Mouse (Mus musculus): ENCODE data around the gene Stag3. TPM values are rescaled to one million over a fixed set of nuclear protein-coding genes. Genes with fewer than 3 reads are reported as not detected.

The Stag3 gene
- polyA plus RNA-seq, 1 experiment = not detected

- Histone ChIP-seq H3K4me3 (ENCODE audit: insufficient read depth, low read depth, low read length) (no peak overlapping the region), H3K27ac (ENCODE audit: insufficient read depth, low read depth, low read length) (no peak overlapping the region), H3K4me1 (ENCODE audit: control insufficient read depth, insufficient read depth, low read length) (peaks cover 16% of the 10 kb centered on the region)
- TF ChIP-seq CTCF (IDR thresholded peaks at IDR 0.05; ENCODE audit: insufficient read depth, low read depth, low read length) (no peak), POLR2A (IDR thresholded peaks at IDR 0.05; ENCODE audit: insufficient read depth, low read depth, low read length) (no peak)
- 28% methylated on average over 41 of the region's 41 CpGs for WGBS
These were observed 4.6 kb upstream of the Stag3 start for GRCm38 (mm10) chr5:138275216-138276050.

- no peak overlapping the region for H3K4me3 ChIP-seq (ENCODE audit: insufficient read depth, low read depth, low read length)
These were observed 2.0 kb upstream of the Stag3 start for GRCm38 (mm10) chr5:138277994-138278393.

GRCm38 (mm10) chr5:138280425-138280768 lies 357 bp downstream of the Stag3 start:
- Histone ChIP-seq H3K4me1 (ENCODE audit: control insufficient read depth, insufficient read depth, low read length) (peaks cover 12% of the 10 kb centered on the region), H3K4me3 (ENCODE audit: insufficient read depth, low read depth, low read length) (peak overlapping the region; percentile 48), H3K27ac (ENCODE audit: insufficient read depth, low read depth, low read length) (no peak overlapping the region)
- TF ChIP-seq POLR2A (IDR thresholded peaks at IDR 0.05; ENCODE audit: insufficient read depth, low read depth, low read length) (no peak), CTCF (IDR thresholded peaks at IDR 0.05; ENCODE audit: insufficient read depth, low read depth, low read length) (no peak)
- WGBS = 27% methylated on average over 26 of the region's 26 CpGs

More at GRCm38 (mm10) chr5:138277994-138278393, 2.0 kb upstream of the Stag3 start:
- no peak overlapping the region for H3K27ac ChIP-seq (ENCODE audit: insufficient read depth, low read depth, low read length)
- WGBS = 91% methylated on average over 7 of the region's 7 CpGs
- TF ChIP-seq CTCF (IDR thresholded peaks at IDR 0.05; ENCODE audit: insufficient read depth, low read depth, low read length) = no peak
- no peak for TF ChIP-seq POLR2A (IDR thresholded peaks at IDR 0.05; ENCODE audit: insufficient read depth, low read depth, low read length)
- H3K4me1 ChIP-seq (ENCODE audit: control insufficient read depth, insufficient read depth, low read length) = peaks cover 16% of the 10 kb centered on the region

GRCm38 (mm10) chr5:138280829-138281228 lies 789 bp downstream of the Stag3 start:
- no peak overlapping the region for H3K4me3 ChIP-seq (ENCODE audit: insufficient read depth, low read depth, low read length)
- no peak overlapping the region for H3K27ac ChIP-seq (ENCODE audit: insufficient read depth, low read depth, low read length)
- H3K4me1 ChIP-seq (ENCODE audit: control insufficient read depth, insufficient read depth, low read length) = peaks cover 8% of the 10 kb centered on the region
- WGBS = 95% methylated on average over 15 of the region's 15 CpGs
- TF ChIP-seq POLR2A (IDR thresholded peaks at IDR 0.05; ENCODE audit: insufficient read depth, low read depth, low read length) (no peak), CTCF (IDR thresholded peaks at IDR 0.05; ENCODE audit: insufficient read depth, low read depth, low read length) (no peak)

GRCm38 (mm10) chr5:138281798-138282197 lies 1.8 kb downstream of the Stag3 start:
- TF ChIP-seq POLR2A (IDR thresholded peaks at IDR 0.05; ENCODE audit: insufficient read depth, low read depth, low read length) = no peak
- TF ChIP-seq CTCF (IDR thresholded peaks at IDR 0.05; ENCODE audit: insufficient read depth, low read depth, low read length) = no peak
- 88% methylated on average over 2 of the region's 2 CpGs for WGBS

GRCm38 (mm10) chr5:138283540-138283939 lies 3.5 kb downstream of the Stag3 start:
- H3K4me1 ChIP-seq (ENCODE audit: control insufficient read depth, insufficient read depth, low read length) = peaks cover 7% of the 10 kb centered on the region
- no peak overlapping the region for H3K27ac ChIP-seq (ENCODE audit: insufficient read depth, low read depth, low read length)
- no peak overlapping the region for H3K4me3 ChIP-seq (ENCODE audit: insufficient read depth, low read depth, low read length)
- no peak for TF ChIP-seq POLR2A (IDR thresholded peaks at IDR 0.05; ENCODE audit: insufficient read depth, low read depth, low read length)
- WGBS = 67% methylated on average over 1 of the region's 1 CpGs

More at GRCm38 (mm10) chr5:138281798-138282197, 1.8 kb downstream of the Stag3 start:
- H3K27ac ChIP-seq (ENCODE audit: insufficient read depth, low read depth, low read length) = no peak overlapping the region
- peaks cover 7% of the 10 kb centered on the region for H3K4me1 ChIP-seq (ENCODE audit: control insufficient read depth, insufficient read depth, low read length)
- no peak overlapping the region for H3K4me3 ChIP-seq (ENCODE audit: insufficient read depth, low read depth, low read length)

- 79% methylated on average over 3 of the region's 3 CpGs for WGBS
- Histone ChIP-seq H3K27ac (ENCODE audit: insufficient read depth, low read depth, low read length) (no peak overlapping the region), H3K4me1 (ENCODE audit: control insufficient read depth, insufficient read depth, low read length) (no peaks in the 10 kb centered on the region), H3K4me3 (ENCODE audit: insufficient read depth, low read depth, low read length) (no peak overlapping the region)
- TF ChIP-seq POLR2A (IDR thresholded peaks at IDR 0.05; ENCODE audit: insufficient read depth, low read depth, low read length) (no peak), CTCF (IDR thresholded peaks at IDR 0.05; ENCODE audit: insufficient read depth, low read depth, low read length) (no peak)
These were observed 7.8 kb downstream of the Stag3 start for GRCm38 (mm10) chr5:138287861-138288260.

- H3K4me3 ChIP-seq (ENCODE audit: insufficient read depth, low read depth, low read length) = no peak overlapping the region
- no peak overlapping the region for H3K27ac ChIP-seq (ENCODE audit: insufficient read depth, low read depth, low read length)
- TF ChIP-seq CTCF (IDR thresholded peaks at IDR 0.05; ENCODE audit: insufficient read depth, low read depth, low read length) (no peak), POLR2A (IDR thresholded peaks at IDR 0.05; ENCODE audit: insufficient read depth, low read depth, low read length) (no peak)
- WGBS = 86% methylated on average over 1 of the region's 1 CpGs
- no peaks in the 10 kb centered on the region for H3K4me1 ChIP-seq (ENCODE audit: control insufficient read depth, insufficient read depth, low read length)
These were observed 11.6 kb downstream of the Stag3 start for GRCm38 (mm10) chr5:138291638-138292037.

GRCm38 (mm10) chr5:138294158-138294557 lies 14.1 kb downstream of the Stag3 start:
- no peak for TF ChIP-seq POLR2A (IDR thresholded peaks at IDR 0.05; ENCODE audit: insufficient read depth, low read depth, low read length)
- no peak for TF ChIP-seq CTCF (IDR thresholded peaks at IDR 0.05; ENCODE audit: insufficient read depth, low read depth, low read length)
- Histone ChIP-seq H3K4me3 (ENCODE audit: insufficient read depth, low read depth, low read length) (no peak overlapping the region), H3K4me1 (ENCODE audit: control insufficient read depth, insufficient read depth, low read length) (no peaks in the 10 kb centered on the region)

More at GRCm38 (mm10) chr5:138294158-138294557, 14.1 kb downstream of the Stag3 start:
- no peak overlapping the region for H3K27ac ChIP-seq (ENCODE audit: insufficient read depth, low read depth, low read length)

Measured in olfactory bulb, adult 2 months (tissue).